Comparison of ENCODE assay signal across 9 mouse cellular contexts in genomic region chr11:35693136-35693535, GRCm38 (mm10).
DNase-seq lines count a peak whose midpoint lies in the region; ATAC-seq and TF ChIP-seq lines count a peak whose summit lies in the region.
"Had no signal": no experiment of that assay in that cellular context is flagged by ENCODE, and none has a peak within 500 bp of the region (broad histone marks: within the 10 kb centered on the region; RNA-seq: fewer than 3 reads in every experiment).

No protein-coding gene starts in this region.

- H3K27me3 ChIP-seq in heart, adult 2 months (ENCODE audit: control insufficient read depth, insufficient read depth, low read length), result no peaks in the 10 kb centered on the region
- peaks cover 7% of the 10 kb centered on the region; the same call in 1 of the 2 replicates for H3K27me3 ChIP-seq in embryonic facial prominence, embryonic 10.5 days (replicated peaks; ENCODE audit: low read depth, poor library complexity, severe bottlenecking)
- no peaks in the 10 kb centered on the region for H3K27me3 ChIP-seq in midbrain, embryonic 14.5 days (ENCODE audit: control insufficient read depth, insufficient read depth, low read length)

- H3K79me2 ChIP-seq in heart, adult 2 months (replicated peaks; ENCODE audit: control insufficient read depth, insufficient read depth, low read length), result no peaks in the 10 kb centered on the region

- no peak overlapping the region for H3K9ac ChIP-seq in heart, adult 2 months (ENCODE audit: low read depth, low read length)
- H3K9ac ChIP-seq in midbrain, embryonic 14.5 days (replicated peaks; ENCODE audit: low read length), result no peak overlapping the region

- TF ChIP-seq POLR2A in heart, adult 2 months (IDR thresholded peaks at IDR 0.05; ENCODE audit: insufficient read depth, low read depth, low read length), result no peak

- intact Hi-C loops in heart, adult 2 months (cut with DNase I), result loop anchor here (10.0 kb wide), 1 partner anchor 848 kb away; no protein-coding TSS in a partner anchor
- intact Hi-C loops in heart, postnatal 36 days (cut with DNase I), result loop anchor here (2.0 kb wide), 1 partner anchor 854 kb away; no protein-coding TSS in a partner anchor

- H3K4me1 ChIP-seq in heart, adult 2 months (ENCODE audit: control insufficient read depth, insufficient read depth, low read length), result no peaks in the 10 kb centered on the region
- peaks cover 9% of the 10 kb centered on the region; the same call in 1 of the 2 replicates for H3K4me1 ChIP-seq in embryonic facial prominence, embryonic 10.5 days
- H3K4me1 ChIP-seq in midbrain, embryonic 14.5 days (ENCODE audit: control insufficient read depth, insufficient read depth, low read length), result no peaks in the 10 kb centered on the region

- TF ChIP-seq CTCF in heart, adult 2 months (IDR thresholded peaks at IDR 0.05), result peak; percentile 79

- H3K4me3 ChIP-seq in heart, adult 2 months, result no peak overlapping the region
- H3K4me3 ChIP-seq in embryonic facial prominence, embryonic 10.5 days, result no peak overlapping the region
- no peak overlapping the region for H3K4me3 ChIP-seq in midbrain, embryonic 14.5 days (replicated peaks; ENCODE audit: low read depth, low read length)

- H3K9me3 ChIP-seq in embryonic facial prominence, embryonic 10.5 days, result peaks cover 4% of the 10 kb centered on the region; the same call in 1 of the 2 replicates
- no peaks in the 10 kb centered on the region for H3K9me3 ChIP-seq in midbrain, embryonic 14.5 days (ENCODE audit: control insufficient read depth, low read length)

- TF ChIP-seq EP300 in heart, adult 2 months (IDR thresholded peaks at IDR 0.05; ENCODE audit: insufficient read depth, low read depth, low read length), result no peak

- WGBS in heart, adult 2 months, result 19% methylated on average over 5 of the region's 5 CpGs
- WGBS in embryonic facial prominence, embryonic 10.5 days, result 13% methylated on average over 5 of the region's 5 CpGs
- 12% methylated on average over 5 of the region's 5 CpGs for WGBS in midbrain, embryonic 14.5 days

- no peak overlapping the region for H3K4me2 ChIP-seq in midbrain, embryonic 14.5 days (ENCODE audit: low read length)

- H3K27ac ChIP-seq in heart, adult 2 months, result no peak overlapping the region
- H3K27ac ChIP-seq in embryonic facial prominence, embryonic 10.5 days (replicated peaks), result 0 out of 2 replicates have a peak overlapping the region, but pooled peaks have one; percentile 35
- no peak overlapping the region for H3K27ac ChIP-seq in midbrain, embryonic 14.5 days (replicated peaks; ENCODE audit: low read depth, low read length)
- H3K27ac ChIP-seq: macrophage had no signal

- peak; percentile 58; the same call in 1 of the 2 replicates for ATAC-seq in midbrain, embryonic 14.5 days (ENCODE audit: low FRiP score, low TSS enrichment)

- H3K36me3 ChIP-seq in heart, adult 2 months (ENCODE audit: control insufficient read depth, insufficient read depth, low read length), result no peaks in the 10 kb centered on the region
- H3K36me3 ChIP-seq in embryonic facial prominence, embryonic 10.5 days (replicated peaks), result peaks cover 15% of the 10 kb centered on the region
- H3K36me3 ChIP-seq in midbrain, embryonic 14.5 days (ENCODE audit: control insufficient read depth, insufficient read depth, low read length), result no peaks in the 10 kb centered on the region

- DNase-seq in heart, adult 2 months, result peak; percentile 16 to 51
- no peak for DNase-seq in heart, adult 9 months (ENCODE audit: low spot score in 2 of 2)
- DNase-seq in adrenal gland, adult 2 months, result peak; percentile 45
- DNase-seq in embryonic facial prominence, embryonic 10.5 days (ENCODE audit: low spot score), result peak; percentile 86
- DNase-seq in heart, postnatal 36 days, result peak; percentile 37 to 56
- peak; percentile 82 to 84 for DNase-seq in kidney, postnatal 4 days
- peak; percentile 88 for DNase-seq in midbrain, embryonic 14.5 days
- peak; percentile 9 for DNase-seq in telencephalon, adult 2 months (ENCODE audit: low read depth, low spot score)

Comparison
In these comparisons a context has a peak if more than half of its experiments do, and no peak if none do; other contexts are left out.
1. DNase-seq: peak in heart, adult 2 months (2 of 2), adrenal gland, adult 2 months (single experiment), embryonic facial prominence, embryonic 10.5 days (single experiment), heart, postnatal 36 days (2 of 2), kidney, postnatal 4 days (2 of 2), midbrain, embryonic 14.5 days (single experiment) and telencephalon, adult 2 months (single experiment); none in heart, adult 9 months (0 of 2).